Mouse (Mus musculus) midbrain, embryonic 12.5 days (tissue): ENCODE data around the gene Entpd8. TPM values are rescaled to one million over a fixed set of nuclear protein-coding genes. Genes with fewer than 3 reads are reported as not detected.
A peak's percentile ranks its signal among the peaks of the same experiment; 100 is the strongest.

Experiments used
- ATAC-seq: fragments of 200-750 bp; cut with Nextera tagmentation; 2 replicates; pipeline ENCODE4 v1.8.0; 2017; ENCODE audit warnings: low read depth, moderate TSS enrichment, moderate library complexity; ENCODE audit not compliant: low FRiP score
- H3K27ac ChIP-seq: fragments of 300-500 bp; sonication (generic); replicated peaks from 2 replicates; pipeline ENCODE4 v1.5.1; 2016; ENCODE audit warnings: mild to moderate bottlenecking
- H3K27me3 ChIP-seq: fragments of 300-500 bp; sonication (generic); 2 replicates; pipeline ENCODE4 v1.6.1; 2016; ENCODE audit warnings: mild to moderate bottlenecking
- H3K36me3 ChIP-seq: fragments of 300-500 bp; sonication (generic); 2 replicates; pipeline ENCODE4 v1.6.1; 2016
- H3K4me1 ChIP-seq: fragments of 300-500 bp; sonication (generic); 2 replicates; pipeline ENCODE4 v1.6.1; 2016
- H3K4me2 ChIP-seq: fragments of 300-500 bp; sonication (generic); replicated peaks from 2 replicates; pipeline ENCODE4 v1.6.1; 2016; ENCODE audit warnings: mild to moderate bottlenecking, moderate library complexity
- H3K4me3 ChIP-seq: fragments of 300-500 bp; sonication (generic); 2 replicates; pipeline ENCODE4 v1.5.1; 2016; ENCODE audit warnings: mild to moderate bottlenecking
- H3K9ac ChIP-seq: fragments of 300-500 bp; sonication (generic); replicated peaks from 2 replicates; pipeline ENCODE4 v1.6.1; 2016; ENCODE audit warnings: mild to moderate bottlenecking, moderate library complexity
- H3K9me3 ChIP-seq: fragments of 300-500 bp; sonication (generic); 2 replicates; pipeline ENCODE4 v1.6.1; 2016; ENCODE audit warnings: mild to moderate bottlenecking
- WGBS: fragments of 180-500 bp; shearing (Covaris S2); methylation state at CpG from one replicate; pipeline ENCODE4 v1.1.7; 2016; 5-methylcytosine and 5-hydroxymethylcytosine counted together
- polyA plus RNA-seq: library from polyadenylated mRNA; unstranded; fragments of >200 nt; fragmentation: Nextera tagmentation; extraction: Ambion mirVana; gene quantifications from 2 replicates; pipeline ENCODE4 v1.2.1, GENCODE M21; 2016

The Entpd8 gene
- polyA plus RNA-seq, 1 experiment from 2014 or later: not detected

DNA sequence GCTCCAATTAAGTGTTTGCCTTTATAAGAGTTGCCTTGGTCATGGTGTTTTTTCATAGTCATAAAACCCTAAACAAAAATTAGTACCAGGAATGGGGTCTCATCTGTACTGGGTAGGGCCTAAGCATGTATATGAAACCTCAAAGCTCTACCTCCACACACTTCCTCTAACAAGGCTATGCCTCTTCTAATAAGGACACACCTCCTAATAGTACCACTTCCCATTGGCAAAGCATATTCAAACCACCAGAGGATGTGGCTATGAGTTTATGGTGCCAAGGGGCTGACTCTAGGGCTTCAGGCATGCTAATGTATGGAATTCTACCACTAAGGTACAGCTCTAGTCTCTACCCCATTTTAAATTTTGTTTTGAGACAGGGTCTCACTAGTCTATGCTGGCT, 14.6 kb upstream of the Entpd8 start:
- Histone ChIP-seq H3K4me2 (no peak overlapping the region), H3K27me3 (no peaks in the 10 kb centered on the region), H3K4me3 (no peak overlapping the region), H3K4me1 (no peaks in the 10 kb centered on the region), H3K27ac (no peak overlapping the region), H3K9ac (no peak overlapping the region), H3K9me3 (no peaks in the 10 kb centered on the region), H3K36me3 (peaks cover 13% of the 10 kb centered on the region)
- no peak for ATAC-seq

DNA sequence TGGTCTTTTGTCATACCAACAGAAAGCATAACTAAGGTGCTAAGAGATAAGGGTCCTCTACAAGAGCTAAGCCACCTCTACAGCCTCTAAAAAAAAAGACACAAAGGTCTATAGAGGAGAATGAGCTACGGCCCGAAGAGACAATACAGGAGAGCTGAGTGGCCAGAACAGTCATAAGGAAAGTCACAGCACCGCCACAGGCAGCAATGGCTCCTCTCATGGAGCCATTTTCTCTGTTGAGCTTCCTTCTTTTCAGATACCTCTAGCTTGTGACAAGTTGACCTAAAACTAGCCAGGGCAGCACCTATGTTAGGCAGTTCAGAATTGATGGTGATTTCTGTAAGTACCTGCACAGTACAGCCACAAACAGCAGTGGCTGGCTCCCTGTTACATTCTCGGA, 13.6 kb upstream of the Entpd8 start:
- Histone ChIP-seq H3K9me3 (no peaks in the 10 kb centered on the region), H3K4me1 (no peaks in the 10 kb centered on the region), H3K4me2 (no peak overlapping the region), H3K4me3 (no peak overlapping the region), H3K27me3 (no peaks in the 10 kb centered on the region), H3K27ac (no peak overlapping the region), H3K36me3 (peaks cover 5% of the 10 kb centered on the region; the same call in 1 of the 2 replicates), H3K9ac (no peak overlapping the region)
- WGBS: 82% methylated on average over 4 of the region's 4 CpGs
- no peak for ATAC-seq

GRCm38 (mm10) chr2:25069537-25069936, 10.6 kb upstream of the Entpd8 start:
- H3K36me3 ChIP-seq: no peaks in the 10 kb centered on the region
- H3K4me3 ChIP-seq: no peak overlapping the region
- no peaks in the 10 kb centered on the region for H3K9me3 ChIP-seq
- no peaks in the 10 kb centered on the region for H3K4me1 ChIP-seq
- no peak overlapping the region for H3K27ac ChIP-seq
- H3K27me3 ChIP-seq: no peaks in the 10 kb centered on the region
- no peak overlapping the region for H3K9ac ChIP-seq
- ATAC-seq: no peak
- 76% methylated on average over 4 of the region's 4 CpGs for WGBS
- H3K4me2 ChIP-seq: no peak overlapping the region

DNA sequence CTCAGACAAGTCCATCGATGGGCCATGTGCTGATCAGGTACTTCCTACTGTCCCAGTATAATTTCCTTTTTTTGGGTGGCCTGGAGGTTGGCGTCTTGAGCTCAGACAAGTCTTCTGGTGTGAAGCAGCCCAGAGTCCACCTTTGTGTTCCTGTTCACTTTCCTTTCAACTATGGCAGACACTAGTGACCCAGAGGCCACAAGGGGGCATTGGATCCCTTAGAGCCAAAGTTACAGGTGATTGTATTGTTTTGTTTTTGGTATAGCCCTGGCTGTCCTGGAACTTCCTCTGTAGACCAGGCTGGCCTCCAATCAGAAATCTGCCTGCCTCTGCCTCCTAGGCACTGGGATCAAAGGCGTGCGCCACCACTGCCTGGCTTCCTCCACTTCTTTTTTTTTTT, 7.7 kb upstream of the Entpd8 start:
- H3K4me3 ChIP-seq: no peak overlapping the region
- H3K9me3 ChIP-seq: no peaks in the 10 kb centered on the region
- 0 out of 2 replicates have a peak, but pooled peaks cover 3% of the 10 kb centered on the region for H3K27me3 ChIP-seq
- no peak overlapping the region for H3K27ac ChIP-seq
- H3K4me2 ChIP-seq: no peak overlapping the region
- H3K4me1 ChIP-seq: no peaks in the 10 kb centered on the region
- no peak overlapping the region for H3K9ac ChIP-seq
- H3K36me3 ChIP-seq: no peaks in the 10 kb centered on the region
- no peak for ATAC-seq
- WGBS: 87% methylated on average over 4 of the region's 4 CpGs

- ATAC-seq: no peak
- H3K4me2 ChIP-seq: no peak overlapping the region
- H3K9ac ChIP-seq: no peak overlapping the region
- no peaks in the 10 kb centered on the region for H3K9me3 ChIP-seq
- WGBS: 68% methylated on average over 4 of the region's 4 CpGs
- no peaks in the 10 kb centered on the region for H3K4me1 ChIP-seq
- 0 out of 2 replicates have a peak, but pooled peaks cover 3% of the 10 kb centered on the region for H3K27me3 ChIP-seq
- no peaks in the 10 kb centered on the region for H3K36me3 ChIP-seq
- no peak overlapping the region for H3K4me3 ChIP-seq
- no peak overlapping the region for H3K27ac ChIP-seq
Observed at GRCm38 (mm10) chr2:25075506-25075905, 4.6 kb upstream of the Entpd8 start.

DNA sequence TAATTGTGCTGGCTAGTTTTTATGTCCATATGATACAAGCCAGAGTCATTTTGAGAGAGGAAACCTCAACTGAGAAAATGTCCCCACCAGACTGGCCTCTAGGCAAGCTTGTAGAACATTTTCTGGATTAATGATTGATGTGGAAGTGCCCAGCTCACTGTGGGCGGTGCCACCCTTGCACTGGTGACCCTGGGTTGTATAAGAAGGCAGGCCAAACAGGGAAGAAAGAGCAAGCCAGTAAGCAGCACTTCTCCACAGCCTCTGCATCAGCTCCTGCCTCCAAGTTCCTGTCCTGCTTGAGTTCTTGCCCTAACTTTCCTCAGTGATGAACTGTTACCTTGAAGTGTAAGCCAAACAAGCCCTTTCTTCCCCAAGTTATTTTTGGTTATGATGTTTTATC, 1.1 kb upstream of the Entpd8 start:
- H3K4me1 ChIP-seq: no peaks in the 10 kb centered on the region
- WGBS: 88% methylated on average over 1 of the region's 1 CpGs
- H3K4me3 ChIP-seq: no peak overlapping the region
- no peak for ATAC-seq
- no peak overlapping the region for H3K27ac ChIP-seq
- 0 out of 2 replicates have a peak, but pooled peaks cover 3% of the 10 kb centered on the region for H3K27me3 ChIP-seq
- no peak overlapping the region for H3K9ac ChIP-seq
- H3K9me3 ChIP-seq: no peaks in the 10 kb centered on the region
- no peaks in the 10 kb centered on the region for H3K36me3 ChIP-seq
- no peak overlapping the region for H3K4me2 ChIP-seq

- no peaks in the 10 kb centered on the region for H3K27me3 ChIP-seq
- H3K4me3 ChIP-seq: no peak overlapping the region
- 87% methylated on average over 4 of the region's 4 CpGs for WGBS
- H3K9me3 ChIP-seq: no peaks in the 10 kb centered on the region
- no peak overlapping the region for H3K4me2 ChIP-seq
- no peak overlapping the region for H3K27ac ChIP-seq
- H3K9ac ChIP-seq: no peak overlapping the region
- H3K36me3 ChIP-seq: no peaks in the 10 kb centered on the region
- no peak for ATAC-seq
- H3K4me1 ChIP-seq: no peaks in the 10 kb centered on the region
Observed at GRCm38 (mm10) chr2:25083697-25084096, 3.6 kb downstream of the Entpd8 start.

DNA sequence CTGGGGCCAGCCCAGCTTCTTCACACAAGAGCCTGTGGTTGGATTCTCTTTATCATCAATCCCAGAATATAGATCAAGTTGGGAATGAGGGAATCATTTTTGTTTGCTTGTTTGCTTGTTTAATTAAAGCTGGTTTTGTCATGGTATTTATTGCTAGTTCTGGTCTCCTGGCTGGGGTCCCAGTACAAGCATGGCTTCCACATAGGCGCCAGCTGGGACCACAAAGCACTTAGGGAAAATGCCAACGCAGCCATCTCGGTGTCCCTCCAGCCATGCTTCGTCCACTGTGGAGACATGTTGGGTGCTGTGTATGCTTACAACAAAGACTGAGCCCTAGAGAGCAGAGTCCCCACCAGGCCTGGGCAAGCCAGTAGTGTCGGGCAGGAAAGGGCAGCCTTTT, 5.5 kb downstream of the Entpd8 start:
- H3K36me3 ChIP-seq: no peaks in the 10 kb centered on the region
- no peaks in the 10 kb centered on the region for H3K4me1 ChIP-seq
- H3K27me3 ChIP-seq: no peaks in the 10 kb centered on the region
- no peak for ATAC-seq
- 90% methylated on average over 5 of the region's 5 CpGs for WGBS
- no peak overlapping the region for H3K4me3 ChIP-seq
- H3K9ac ChIP-seq: no peak overlapping the region
- no peak overlapping the region for H3K4me2 ChIP-seq
- H3K27ac ChIP-seq: no peak overlapping the region
- H3K9me3 ChIP-seq: no peaks in the 10 kb centered on the region

- WGBS: 93% methylated on average over 2 of the region's 2 CpGs
- Histone ChIP-seq H3K4me1 (no peaks in the 10 kb centered on the region), H3K27me3 (peaks cover 6% of the 10 kb centered on the region; the same call in 1 of the 2 replicates), H3K4me2 (no peak overlapping the region), H3K27ac (no peak overlapping the region), H3K4me3 (no peak overlapping the region), H3K36me3 (no peaks in the 10 kb centered on the region), H3K9ac (no peak overlapping the region), H3K9me3 (no peaks in the 10 kb centered on the region)
- ATAC-seq: no peak
Observed at GRCm38 (mm10) chr2:25087842-25088241, 7.7 kb downstream of the Entpd8 start.

- no peaks in the 10 kb centered on the region for H3K4me1 ChIP-seq
- 92% methylated on average over 3 of the region's 3 CpGs for WGBS
- no peak overlapping the region for H3K9ac ChIP-seq
- H3K4me3 ChIP-seq: no peak overlapping the region
- no peaks in the 10 kb centered on the region for H3K9me3 ChIP-seq
- no peak overlapping the region for H3K4me2 ChIP-seq
- no peaks in the 10 kb centered on the region for H3K36me3 ChIP-seq
- peaks cover 13% of the 10 kb centered on the region for H3K27me3 ChIP-seq
- ATAC-seq: no peak
- no peak overlapping the region for H3K27ac ChIP-seq
Observed at GRCm38 (mm10) chr2:25088636-25089035, 8.5 kb downstream of the Entpd8 start.

DNA sequence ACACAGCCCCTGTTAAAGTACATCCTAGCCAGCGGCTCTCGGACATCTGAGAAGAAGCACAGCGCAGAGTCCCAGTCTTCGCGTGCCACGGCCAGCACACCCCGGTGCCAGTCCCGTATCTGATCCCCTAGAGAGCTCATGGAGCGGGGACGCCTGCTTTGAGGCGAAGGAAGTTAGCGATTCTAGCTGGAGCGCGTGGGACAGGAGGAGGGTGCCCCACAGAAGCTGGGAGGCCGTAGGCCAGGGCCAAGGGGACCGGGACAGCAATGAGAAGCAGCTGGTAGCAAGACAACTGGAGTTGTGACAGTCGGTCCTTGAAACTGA, 14.6 kb downstream of the Entpd8 start:
- 34% methylated on average over 17 of the region's 17 CpGs for WGBS

DNA sequence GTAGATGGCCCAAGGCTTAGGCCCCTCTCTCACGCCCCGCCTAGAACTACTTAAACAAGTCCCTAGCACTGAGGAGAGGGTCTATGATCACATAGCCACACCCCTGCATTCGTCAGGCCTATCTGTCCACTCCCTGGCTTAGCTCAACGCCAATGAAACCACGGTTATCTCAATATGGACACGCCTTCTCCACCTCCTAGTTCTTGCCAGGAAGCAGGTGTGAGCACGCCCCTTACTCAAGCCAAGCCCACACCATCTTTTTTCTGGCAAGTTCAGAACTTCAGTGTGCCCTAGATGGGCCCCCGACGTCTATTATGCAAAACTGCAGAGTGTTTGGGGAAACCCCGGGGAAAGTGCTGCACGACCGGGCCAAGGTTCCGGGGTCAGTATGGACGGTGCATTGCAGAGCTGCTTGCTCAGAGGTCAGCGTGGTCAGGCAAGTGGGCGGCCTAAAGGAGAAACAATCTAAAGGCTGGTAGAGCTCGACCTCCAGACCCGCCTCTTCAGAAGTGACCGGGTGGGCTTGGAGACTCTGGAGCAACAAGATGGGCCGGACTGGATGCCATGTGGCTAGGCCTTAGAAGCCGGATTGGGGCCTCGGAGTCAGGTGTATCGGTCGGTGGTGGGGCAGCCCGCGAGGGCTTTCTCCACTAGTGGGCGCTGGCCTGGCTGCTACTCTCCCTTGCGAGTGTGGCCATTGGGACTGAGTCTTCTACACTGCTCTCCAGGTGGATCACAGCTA, 15.2 kb downstream of the Entpd8 start, which contains the start of gene Noxa1:
Gene Noxa1, minus strand, starts transcription at position 41 of the 742 bp plus-strand sequence.
- Histone ChIP-seq H3K4me2 (no peak within 1 kb of the TSS), H3K36me3 (no peaks in the 10 kb centered on the region), H3K9ac (0 out of 2 replicates have a peak within 1 kb of the TSS, but pooled peaks have one; percentile 5), H3K9me3 (no peaks in the 10 kb centered on the region), H3K4me1 (peaks cover 13% of the 10 kb centered on the region), H3K27me3 (peaks cover 37% of the 10 kb centered on the region), H3K27ac (no peak within 1 kb of the TSS), H3K4me3 (no peak within 1 kb of the TSS)
- ATAC-seq: no peak
- WGBS: 53% methylated on average over 28 of the region's 28 CpGs

More for the DNA sequence above, 14.6 kb downstream of the Entpd8 start:
- no peaks in the 10 kb centered on the region for H3K36me3 ChIP-seq
- 0 out of 2 replicates have a peak overlapping the region, but pooled peaks have one; percentile 5 for H3K9ac ChIP-seq
- ATAC-seq: no peak
- no peak overlapping the region for H3K27ac ChIP-seq
- peaks cover 11% of the 10 kb centered on the region for H3K4me1 ChIP-seq
- no peak overlapping the region for H3K4me3 ChIP-seq
- H3K27me3 ChIP-seq: peaks cover 37% of the 10 kb centered on the region
- no peaks in the 10 kb centered on the region for H3K9me3 ChIP-seq
- H3K4me2 ChIP-seq: no peak overlapping the region
